Mouse (Mus musculus): ENCODE data around the gene Spata21.

The Spata21 gene

GRCm38 (mm10) chr4:141158609-141159008 lies 70.5 kb downstream of the Spata21 start:
- DNase-seq (ENCODE audit: low spot score) = no peak

- no peak for DNase-seq (ENCODE audit: low spot score)
Observed at GRCm38 (mm10) chr4:141159093-141159492, 71.0 kb downstream of the Spata21 start.

- DNase-seq (ENCODE audit: low spot score) = no peak
Observed at GRCm38 (mm10) chr4:141159666-141160065, 71.5 kb downstream of the Spata21 start.

- DNase-seq (ENCODE audit: low spot score) = no peak
Observed at GRCm38 (mm10) chr4:141160193-141160592, 72.1 kb downstream of the Spata21 start.

- no peak for DNase-seq (ENCODE audit: low spot score)
Observed at GRCm38 (mm10) chr4:141161699-141162208, 73.6 kb downstream of the Spata21 start.
